Mouse (Mus musculus): ENCODE measurements around the gene Ntsr1.

Gene Ntsr1

DNA sequence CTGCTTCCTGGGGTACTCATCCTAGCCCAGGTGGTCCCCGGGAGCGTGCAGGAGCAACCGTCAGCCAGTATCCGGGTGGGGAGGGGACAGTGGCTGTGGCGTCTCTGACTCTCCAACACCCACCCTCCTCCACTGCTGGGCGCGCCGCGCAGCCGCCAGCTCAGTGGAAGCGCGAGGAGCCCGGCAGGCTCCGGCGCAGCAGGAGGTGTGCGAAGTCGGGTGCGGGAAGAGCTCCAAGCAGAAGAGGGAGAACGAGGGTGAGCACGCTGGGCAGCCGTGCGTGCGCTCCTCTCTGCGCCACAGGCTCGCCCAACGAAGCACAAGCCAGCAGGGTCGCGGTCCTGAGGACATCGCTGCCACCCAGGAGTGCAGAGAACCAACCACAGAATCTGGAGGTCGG lies at the start of gene Ntsr1:
TSS of gene Ntsr1 (plus strand) at position 236 of the 400 bp plus-strand sequence.
- no peak for DNase-seq (ENCODE audit: low read depth)

DNA sequence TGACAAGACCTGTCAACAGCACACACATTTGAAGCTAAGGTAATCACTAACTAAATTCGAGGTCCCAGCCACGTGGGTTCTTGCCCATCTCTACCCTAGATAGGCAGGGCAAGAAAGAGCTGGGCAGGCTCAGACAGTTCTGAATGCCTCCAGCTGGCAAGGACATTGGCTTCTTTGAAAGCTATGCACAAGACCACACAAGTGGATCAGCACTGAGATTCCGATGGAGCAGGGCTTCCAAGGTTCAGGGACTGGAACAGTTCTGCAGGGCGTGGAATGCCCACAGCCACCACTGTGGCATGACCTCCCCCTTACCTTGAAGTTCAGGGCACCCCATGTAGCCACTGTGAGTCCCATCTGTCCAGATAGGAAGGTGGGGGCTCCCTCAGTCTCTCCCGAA lies 49.2 kb upstream of the Ntsr1 start:
- DNase-seq (ENCODE audit: low read depth), result no peak

DNA sequence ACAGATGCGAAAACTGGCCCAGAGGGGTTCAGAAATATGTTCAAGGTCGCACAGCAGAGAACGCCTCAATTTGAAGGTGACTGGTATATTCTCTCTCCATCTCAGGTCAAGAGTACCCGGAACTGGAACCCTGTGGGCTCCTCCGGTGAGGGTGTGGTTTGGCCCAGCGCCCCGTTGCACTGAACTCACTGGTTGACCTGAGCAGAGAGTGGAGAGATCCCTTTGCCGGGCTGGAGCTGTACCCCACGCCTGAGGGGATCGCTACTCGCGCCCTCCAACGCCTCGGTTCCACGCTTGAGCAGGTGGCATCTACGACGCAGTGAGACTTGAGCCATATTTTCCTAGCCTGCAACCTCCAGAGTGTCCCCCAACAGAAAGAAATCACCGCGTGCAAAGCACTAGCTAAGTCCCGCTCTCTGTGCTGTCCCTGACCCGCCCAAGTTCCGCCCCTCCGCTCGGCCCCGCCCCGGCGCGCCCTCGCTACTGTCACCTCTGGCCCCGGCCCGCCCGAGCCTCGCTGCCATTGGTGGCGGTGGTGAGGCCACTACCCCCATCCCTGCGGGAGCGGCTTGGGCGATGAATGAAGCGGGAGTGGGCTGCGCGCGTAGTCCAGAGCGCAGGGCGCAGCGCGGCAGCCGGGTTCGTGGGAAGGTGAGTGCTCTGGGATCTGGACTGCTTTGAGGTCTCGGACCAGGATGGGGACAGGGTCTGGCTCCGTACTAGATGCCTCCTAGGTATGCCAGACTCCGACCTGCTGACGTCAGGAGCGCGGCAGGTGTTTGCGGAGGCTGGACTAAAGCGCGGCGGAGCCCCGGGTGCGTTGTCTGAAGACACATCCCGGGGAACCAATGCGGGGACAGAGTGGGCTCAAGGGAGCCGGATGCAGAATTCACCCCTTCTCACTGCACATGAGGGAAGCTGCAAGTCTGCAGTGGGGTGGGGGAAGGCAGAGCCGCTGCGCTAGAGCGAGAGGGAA lies 43.8 kb upstream of the Ntsr1 start, which contains the start of gene Slco4a1:
TSS of gene Slco4a1 (plus strand) at position 523 of the 976 bp plus-strand sequence.
- no peak for DNase-seq (ENCODE audit: low read depth)

DNA sequence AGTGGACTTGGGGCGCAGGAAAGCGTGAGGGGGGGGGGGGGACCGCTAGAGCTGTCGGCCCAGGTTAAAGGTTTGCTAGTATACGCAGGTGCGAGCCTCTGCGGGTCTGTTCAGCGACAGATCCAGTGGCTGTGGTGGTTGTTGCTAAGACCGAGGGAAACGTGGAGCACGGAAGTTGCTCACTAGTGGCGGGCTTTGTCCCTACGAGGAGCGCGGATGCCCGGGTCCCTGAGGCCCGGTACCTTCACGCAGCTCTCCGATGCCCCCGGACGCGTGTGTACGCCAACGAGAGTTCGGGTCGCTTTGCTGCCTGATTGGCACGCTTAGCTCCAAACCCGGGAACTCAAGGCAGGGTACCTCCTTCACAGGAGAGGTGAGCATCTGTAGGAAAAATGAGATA lies 43.1 kb upstream of the Ntsr1 start:
- no peak for DNase-seq (ENCODE audit: low read depth)

DNA sequence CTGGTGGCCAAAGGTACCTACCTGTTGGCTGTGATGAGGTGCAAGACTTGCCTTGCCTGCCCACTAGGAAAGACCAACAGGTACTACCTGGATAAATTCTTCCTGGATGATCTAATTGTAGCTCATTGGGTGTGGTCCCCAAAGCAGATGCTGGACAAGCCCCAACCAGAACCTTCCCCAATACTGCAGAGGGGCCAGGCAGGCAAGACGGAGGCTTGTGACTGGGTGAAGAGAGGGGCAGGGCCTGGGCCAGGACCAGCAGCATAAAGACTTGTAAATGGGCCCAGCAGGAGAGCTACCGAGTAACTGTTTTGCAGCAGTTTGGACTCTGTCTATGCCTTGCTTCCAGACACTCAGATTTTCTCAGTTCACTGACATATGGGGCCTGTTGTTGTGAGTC lies 42.1 kb upstream of the Ntsr1 start:
- no peak for DNase-seq (ENCODE audit: low read depth)

DNA sequence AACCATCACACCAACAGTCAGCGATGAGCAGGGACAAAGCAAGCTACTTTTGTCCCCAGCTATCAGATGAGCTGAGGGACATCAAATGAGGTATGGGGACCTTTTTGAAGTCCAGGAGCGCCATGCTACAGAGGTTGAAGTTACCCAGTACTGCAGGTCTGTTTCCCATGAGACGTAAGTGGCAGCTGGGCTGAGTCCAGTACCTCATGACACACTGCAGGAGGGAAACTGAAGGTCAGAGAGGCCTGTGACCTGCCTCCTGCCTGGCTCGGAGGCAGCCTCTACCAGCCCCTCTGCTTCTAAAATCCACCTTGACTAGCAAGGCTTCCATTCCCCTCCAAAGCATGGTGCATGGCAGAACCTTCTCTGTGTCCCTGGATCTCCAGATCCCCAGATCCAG lies 40.3 kb upstream of the Ntsr1 start:
- DNase-seq (ENCODE audit: low read depth), result no peak

DNA sequence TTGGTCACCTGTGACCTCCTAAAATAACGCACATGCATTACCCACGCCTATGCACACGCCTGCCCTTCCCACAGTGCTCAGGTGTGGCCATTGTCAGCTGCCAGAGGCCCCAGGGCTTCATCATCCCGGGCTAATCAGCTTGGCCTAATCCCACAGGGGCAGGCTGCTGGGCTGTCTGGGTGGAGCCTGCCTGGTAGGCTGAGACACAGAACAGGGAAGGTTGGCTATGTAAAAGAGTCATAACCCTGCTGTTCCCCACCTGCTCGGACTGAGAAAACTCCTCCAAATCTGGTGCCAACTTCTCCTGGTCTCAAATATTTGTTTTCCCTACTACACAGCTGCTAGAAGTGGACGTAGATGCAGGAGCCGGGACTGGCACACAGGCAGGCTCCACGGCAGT lies 39.0 kb upstream of the Ntsr1 start:
- DNase-seq (ENCODE audit: low read depth), result no peak

DNA sequence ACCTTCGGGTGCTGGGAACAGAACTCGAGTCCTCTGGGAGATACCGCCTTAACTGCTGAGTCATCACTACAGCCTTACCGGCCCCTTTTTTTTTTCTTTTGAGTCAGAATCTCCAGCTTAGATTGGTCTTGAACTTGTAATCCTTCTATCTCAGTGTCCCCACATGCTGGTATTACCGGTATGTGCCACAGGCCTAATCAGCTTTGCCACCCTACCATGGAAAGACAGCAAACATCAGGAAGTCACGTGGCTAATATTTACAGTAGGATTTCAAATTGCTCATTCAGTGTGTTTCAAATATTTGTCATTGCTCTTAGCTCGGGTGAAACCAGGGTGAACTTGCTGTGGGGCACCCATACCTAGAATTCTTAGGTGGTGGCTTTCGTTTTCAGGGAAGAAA lies 37.2 kb upstream of the Ntsr1 start:
- DNase-seq (ENCODE audit: low read depth), result no peak

DNA sequence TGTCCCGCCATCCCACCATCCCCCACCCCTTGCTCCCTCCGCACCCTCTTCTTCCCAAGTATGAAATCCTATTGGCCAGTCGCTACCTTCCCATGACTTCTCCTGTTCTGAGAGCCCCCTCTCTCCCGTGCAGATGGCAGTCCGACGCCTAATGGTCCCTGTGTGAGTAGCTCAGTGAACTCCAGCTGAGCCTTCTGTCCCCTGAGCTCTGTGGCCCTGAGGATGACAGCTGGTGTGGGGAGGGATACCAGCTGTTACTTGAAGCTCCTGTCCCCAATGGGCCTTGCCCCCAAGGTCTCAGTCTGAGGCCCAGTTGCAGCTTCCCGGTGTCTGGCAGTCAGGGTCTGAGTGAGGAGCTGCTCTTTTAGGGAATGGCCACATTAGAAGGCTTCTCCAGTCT lies 33.3 kb upstream of the Ntsr1 start:
- DNase-seq (ENCODE audit: low read depth), result no peak

DNA sequence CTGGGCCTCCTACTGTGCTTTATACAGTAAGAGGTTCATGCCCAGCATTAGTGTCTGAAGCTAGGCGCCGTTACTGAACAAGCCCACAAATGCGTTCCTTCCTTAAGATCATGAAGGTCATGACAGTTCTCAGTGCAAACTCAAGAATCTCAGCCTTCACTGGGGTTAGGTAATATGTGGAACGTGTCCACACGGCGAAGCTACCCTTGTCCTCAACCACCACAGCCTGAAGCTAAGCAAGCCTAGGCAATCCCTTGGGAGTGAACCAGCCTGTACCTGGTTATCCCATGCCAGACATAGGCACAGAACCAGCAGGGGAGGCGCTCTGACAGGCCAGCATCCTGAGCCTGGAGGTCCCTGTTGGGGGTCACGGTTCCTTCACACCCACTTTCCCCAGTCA lies 30.9 kb upstream of the Ntsr1 start:
- DNase-seq (ENCODE audit: low read depth), result no peak

DNA sequence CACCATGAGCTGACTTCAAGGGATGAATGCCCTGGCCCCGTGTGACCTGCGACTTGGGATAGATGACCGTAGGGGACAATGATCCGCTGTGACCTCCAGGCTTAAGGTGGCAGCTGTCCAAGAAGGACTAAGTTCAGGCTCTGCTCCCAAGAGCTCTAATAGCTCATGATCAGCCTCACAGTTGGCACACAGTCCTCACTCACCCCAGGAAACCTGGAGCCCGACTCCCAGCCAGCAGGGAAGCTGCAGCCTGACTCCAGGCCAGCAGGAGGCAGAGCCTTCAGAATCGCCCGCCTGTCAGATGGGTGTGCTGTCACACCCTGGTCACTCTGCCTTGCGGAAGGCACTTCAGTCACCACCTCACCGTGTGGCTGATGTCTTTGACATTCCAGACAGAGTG lies 30.0 kb upstream of the Ntsr1 start:
- DNase-seq (ENCODE audit: low read depth), result no peak

DNA sequence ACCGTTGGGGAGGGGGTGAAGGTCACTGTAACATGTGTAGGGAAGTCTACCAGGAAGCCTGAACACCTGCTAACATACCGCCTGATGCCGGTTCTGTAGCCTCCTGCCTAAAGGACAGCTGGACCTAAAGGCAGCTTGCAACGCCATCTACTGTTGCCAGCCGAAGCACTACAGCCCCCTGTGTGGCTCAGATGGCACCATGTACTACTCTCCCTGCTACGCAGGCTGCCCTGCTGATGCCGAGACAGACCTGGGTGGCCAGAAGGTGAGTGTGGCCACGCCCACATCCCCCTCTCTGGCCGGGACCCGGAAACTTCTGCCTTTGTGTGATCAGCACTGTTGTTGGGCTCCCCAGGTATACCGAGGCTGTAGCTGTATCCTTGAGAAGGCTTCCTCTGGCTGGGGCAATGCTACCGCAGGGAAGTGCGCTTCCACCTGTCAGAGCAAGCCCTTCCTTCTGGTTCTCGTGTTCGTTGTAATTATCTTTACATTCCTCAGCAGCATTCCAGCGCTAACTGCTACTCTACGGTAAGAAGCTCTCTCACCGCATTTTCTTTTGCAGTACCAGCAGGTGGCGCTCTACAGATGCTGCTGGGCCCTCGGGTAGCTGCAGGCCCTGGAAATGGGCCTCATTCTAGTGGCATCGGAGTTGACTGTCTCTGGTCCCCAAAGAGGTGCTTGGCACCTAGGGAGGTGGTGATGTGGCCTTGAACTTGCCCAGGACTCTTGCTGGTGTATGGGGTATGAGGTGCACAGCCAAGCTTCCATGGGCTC lies 27.3 kb upstream of the Ntsr1 start:
- peak; percentile 36 for DNase-seq (ENCODE audit: low read depth)

DNA sequence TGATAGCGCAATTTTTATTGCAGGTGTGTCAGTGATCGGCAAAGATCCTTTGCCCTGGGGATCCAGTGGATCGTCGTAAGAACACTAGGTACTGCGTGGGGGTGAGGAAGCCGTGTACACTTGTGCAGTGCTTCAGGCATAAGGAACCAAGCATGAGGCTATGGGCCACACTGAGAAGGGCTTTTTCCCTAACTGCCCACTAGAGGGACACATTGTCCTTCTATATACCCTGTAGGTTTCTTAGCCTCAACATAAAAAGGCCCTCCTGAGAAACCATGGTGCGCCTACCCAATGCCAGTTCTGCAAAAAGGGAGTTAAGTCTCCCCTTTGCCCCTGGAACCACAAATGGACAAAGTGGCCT lies 26.7 kb upstream of the Ntsr1 start:
- peak; percentile 73 for DNase-seq (ENCODE audit: low read depth)

DNA sequence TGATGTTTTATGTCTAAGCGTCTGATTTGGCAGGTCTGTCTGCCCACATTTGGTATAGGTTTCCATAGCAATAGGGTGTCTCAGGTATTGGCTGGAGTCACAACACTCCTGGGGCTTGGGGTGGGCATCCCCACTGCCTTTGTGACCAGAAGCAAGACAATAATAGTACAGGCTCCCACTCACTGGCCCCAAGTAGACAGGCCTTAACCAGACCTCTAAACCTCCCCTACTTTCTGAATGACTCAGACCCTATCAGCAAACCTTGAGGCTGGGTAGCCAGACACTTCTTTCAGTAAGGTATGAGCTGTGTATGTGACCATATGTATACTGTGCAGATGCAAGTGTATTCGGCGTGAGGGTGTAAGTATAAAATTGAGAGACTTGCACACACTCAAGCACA lies 24.9 kb upstream of the Ntsr1 start:
- DNase-seq (ENCODE audit: low read depth), result no peak

DNA sequence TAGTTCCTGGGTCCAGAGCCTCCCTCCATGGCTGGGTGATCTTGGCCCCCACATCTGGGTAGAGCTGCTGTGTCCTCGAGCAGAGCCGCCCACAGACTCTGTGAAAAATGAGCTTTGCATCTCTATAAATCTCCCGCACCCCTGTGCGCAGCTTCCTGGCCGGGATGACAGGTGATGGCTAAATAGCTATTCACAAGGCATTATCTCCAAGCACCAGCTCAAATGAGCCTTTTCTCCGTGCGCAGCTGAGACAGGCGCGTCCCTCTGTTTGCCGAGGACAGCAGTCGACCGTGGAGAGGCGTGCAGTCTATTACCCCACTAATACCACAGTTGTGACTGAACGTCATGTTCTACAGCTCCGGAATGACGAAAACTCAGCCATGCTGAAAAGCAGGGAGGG lies 17.5 kb upstream of the Ntsr1 start:
- no peak for DNase-seq (ENCODE audit: low read depth)

DNA sequence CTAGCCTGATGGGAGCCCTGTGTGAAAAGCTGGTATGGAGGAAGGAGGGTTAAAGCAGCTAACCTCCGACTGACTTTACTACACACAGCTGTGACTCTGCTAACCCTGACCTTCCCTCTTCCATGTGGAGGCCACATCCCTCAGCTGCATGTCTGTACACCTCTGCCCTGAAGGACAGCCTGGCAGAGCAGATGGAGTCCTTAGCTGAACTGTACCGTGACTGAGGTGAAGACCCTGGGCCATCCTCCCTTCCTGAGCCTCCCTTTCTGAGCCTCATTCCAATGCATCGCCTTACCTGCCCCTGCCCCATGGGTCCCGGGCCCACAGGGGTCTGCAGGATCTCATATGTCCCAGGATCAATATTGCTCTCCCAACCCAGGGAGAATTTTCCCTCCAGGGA lies 14.9 kb upstream of the Ntsr1 start:
- DNase-seq (ENCODE audit: low read depth), result no peak

DNA sequence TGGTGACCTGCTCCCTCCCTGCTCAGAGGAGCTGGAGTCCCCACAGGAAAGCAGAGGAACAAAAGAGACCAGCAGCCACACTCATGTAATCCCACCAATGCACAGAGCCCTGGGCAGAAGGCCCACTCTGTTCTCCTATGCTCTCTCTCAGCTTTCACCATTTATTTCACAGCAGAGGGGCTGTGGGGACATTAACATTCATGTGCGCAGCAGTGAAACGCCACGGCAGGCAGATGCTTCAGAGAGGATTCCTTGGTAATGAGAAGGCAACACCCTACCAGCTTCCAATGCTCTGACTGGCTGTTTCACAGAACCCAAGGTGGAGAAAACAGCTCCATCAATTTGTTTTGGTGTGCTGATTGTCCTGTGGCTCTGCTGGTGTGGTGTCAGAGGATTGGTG lies 14.5 kb upstream of the Ntsr1 start:
- DNase-seq (ENCODE audit: low read depth), result no peak

DNA sequence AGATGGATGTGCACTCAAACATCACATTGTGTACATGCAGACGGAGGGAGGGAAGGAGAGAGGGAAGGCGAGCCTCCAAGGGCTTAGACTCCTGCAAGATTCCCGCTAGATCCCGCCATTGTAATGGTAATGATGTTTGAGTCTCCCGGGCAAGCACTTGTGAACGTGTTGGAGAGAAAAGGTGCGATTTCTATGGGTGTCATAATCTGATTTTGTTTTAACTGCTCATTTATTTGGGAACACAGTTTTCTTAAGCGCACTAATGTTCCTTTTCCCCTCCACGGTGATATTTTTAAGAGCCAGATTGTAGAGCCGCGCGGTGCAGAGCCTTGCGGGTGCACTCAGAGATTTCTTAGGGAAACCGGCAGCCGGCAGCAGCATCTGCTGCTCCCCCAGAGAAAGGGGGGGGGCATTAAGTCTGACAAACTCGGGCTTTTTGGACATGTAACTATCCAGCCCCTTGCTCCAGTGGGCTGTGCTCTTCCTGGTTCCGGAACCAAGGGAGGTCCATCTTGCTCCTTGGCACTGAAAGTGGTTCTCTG lies 11.5 kb upstream of the Ntsr1 start:
- no peak for DNase-seq (ENCODE audit: low read depth)

DNA sequence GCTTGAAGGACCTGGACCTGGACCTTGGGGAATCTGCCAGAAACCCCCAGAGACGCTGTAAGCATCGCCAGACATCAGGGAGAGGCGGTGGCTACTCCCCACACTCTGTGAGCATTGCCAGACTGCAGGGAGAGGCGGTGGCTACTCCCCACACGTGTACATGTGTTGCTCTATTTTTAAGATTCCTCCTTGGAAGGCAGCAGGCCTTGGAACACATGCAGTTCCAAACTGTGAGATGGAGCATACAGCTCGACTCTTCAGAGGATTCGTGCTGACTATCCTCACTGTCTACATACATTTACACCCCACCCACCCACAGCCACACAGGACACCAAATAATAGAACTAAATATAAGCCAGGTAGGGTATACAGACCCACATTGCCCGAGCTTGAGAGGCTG lies 3.9 kb upstream of the Ntsr1 start:
- no peak for DNase-seq (ENCODE audit: low read depth)

DNA sequence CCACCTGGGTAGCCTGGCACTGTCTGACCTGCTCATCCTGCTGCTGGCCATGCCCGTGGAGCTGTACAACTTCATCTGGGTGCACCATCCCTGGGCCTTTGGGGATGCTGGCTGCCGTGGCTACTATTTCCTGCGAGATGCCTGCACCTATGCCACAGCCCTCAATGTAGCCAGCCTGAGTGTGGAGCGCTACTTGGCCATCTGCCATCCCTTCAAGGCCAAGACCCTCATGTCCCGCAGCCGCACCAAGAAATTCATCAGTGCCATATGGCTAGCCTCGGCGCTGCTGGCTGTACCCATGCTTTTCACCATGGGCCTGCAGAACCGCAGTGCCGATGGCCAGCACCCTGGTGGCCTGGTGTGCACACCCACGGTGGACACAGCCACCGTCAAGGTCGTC lies 950 bp downstream of the Ntsr1 start:
- no peak for DNase-seq (ENCODE audit: low read depth)

DNA sequence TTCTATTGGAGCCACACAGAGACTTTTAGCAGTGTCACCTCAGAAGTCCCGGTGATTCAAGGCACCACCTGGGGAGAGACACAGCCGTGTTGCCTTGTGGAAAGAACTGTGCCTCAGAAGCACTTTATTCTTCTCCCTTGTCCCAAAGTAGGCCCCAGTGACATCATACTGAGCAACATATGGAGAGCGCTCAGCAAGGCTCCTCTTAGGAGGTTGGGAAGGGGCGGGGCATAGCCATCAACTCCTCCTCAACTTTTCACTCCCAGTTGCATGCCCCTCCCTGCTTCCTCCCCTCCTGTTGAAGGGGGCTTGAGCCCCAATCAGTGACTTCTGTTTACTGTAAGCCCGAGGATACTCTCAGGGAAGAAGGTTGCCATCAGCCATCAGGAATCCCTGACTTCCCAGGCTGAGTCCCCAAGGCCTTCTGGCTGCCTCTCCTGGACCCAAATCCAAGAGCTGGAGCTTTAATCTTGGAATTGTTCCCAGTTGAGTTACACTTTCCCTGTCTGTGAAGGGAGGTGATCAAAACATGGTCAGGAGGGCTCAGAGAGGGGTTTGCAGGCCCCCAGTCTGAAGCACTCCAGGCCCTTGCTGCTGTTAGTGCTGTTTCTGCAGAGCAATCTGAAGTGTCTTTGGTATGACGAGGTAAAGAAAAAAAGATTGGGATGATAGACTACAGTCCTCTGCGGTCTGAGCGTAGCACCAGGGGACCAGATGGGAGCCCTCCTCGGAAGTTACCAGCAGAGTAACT lies 1.6 kb downstream of the Ntsr1 start:
- no peak for DNase-seq (ENCODE audit: low read depth)

DNA sequence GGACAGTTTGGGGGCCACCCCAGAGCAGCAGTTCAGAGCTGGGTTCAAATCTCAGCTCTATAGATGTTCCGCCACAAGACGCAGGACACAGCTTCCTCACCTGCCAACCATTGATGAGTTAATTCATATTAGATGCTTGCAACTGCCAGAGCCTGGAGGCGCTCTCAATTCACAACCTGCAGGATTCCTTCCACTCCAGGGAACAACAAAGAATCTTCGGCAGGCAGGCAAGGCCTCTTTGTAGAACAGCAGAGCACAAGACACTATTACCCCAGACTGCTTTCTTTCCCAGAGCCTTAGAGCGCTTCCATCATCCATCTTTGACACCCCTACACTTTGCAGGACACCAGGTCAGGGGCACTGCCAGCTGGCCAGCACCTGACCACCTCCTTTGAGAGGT lies 6.5 kb downstream of the Ntsr1 start:
- no peak for DNase-seq (ENCODE audit: low read depth)

Data from NIH3T3 (cell line).